Mouse (Mus musculus) frontal cortex, postnatal 25 days (tissue): ENCODE measurements around the gene Akr1c13.
"Not testable (repeated sequence)": the region's sequence is repeated elsewhere in the genome, so short reads cannot be mapped to it uniquely, and the experiment has no call there.

Experiments
- DNase-seq, 2 experiments: peaks; one replicate each; pipeline ENCODE4 v3.0.0; 2022; ENCODE audit warnings: low spot score in 2 of 2

The Akr1c13 gene

GRCm38 (mm10) chr13:4190904-4191303, at the start of gene Akr1c13:
TSS of gene Akr1c13 (plus strand) at chr13:4191150.
- no peak for DNase-seq

- DNase-seq = no peak
Measured at GRCm38 (mm10) chr13:4144261-4144660, 46.7 kb upstream of the Akr1c13 start.

- peak; percentile 15 to 42 for DNase-seq
Measured at GRCm38 (mm10) chr13:4150518-4150917, 40.4 kb upstream of the Akr1c13 start, which contains the start of gene Akr1c18. TSS of gene Akr1c18 (minus strand) at chr13:4150654.

- no peak for DNase-seq
Measured at GRCm38 (mm10) chr13:4152908-4153307, 38.0 kb upstream of the Akr1c13 start.

DNA sequence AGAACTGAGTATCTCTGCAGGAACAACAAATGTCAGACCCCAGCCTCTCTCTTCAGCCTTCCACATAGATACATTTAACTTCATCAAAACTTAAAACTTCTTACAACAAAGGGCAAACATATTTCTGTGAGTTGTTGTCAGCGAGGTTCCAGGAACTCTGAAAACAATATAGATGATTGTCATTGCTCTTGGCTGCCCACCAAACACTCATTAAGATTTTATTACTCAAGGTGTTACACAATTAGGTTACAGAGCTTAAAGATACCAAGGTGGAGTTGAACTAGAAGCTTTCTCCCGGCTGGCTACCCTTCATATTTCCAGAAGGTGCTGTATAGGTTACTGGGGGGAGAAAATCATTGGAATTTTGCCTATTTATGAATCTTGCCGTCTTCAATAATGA, 37.4 kb upstream of the Akr1c13 start:
- DNase-seq = no peak

DNA sequence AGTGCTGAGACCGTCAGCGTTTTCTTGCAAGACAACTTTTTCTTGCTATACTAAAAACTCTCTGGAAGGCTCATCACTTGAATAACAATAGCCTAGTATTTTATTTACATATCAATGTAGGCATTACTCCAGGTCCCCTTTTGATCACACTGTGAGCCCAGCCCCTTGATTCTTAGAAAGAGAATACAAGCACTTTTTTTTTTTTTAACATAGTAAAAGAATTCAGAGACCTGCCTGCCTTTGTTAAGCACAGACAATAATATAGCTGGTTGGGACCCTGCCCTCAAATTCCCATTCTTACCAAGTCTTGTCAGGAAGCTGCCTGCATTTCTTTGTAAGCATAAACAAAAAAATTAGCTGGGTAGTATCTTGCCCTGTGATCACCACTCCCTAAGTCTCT, 35.7 kb upstream of the Akr1c13 start:
- DNase-seq = no peak

DNA sequence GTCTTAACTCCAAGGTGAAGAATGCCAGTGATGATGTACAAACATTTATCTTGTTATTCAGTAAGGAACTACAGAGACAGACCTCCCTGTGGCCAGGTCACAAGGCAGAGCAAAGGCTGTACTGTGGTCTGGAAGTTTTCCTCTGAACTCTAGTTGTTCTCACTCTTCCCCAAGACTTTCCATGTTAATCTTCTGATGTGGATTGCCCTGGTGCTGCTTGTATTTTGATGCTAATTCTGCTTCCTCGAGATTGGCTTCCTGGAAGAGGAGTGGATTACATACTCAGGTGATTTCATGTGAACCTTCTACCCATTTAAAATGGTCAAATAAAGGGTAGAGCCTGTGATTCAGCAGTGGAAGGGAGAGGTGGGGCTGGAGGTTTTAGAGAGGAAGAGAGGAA, 22.9 kb upstream of the Akr1c13 start:
- DNase-seq = no peak

GRCm38 (mm10) chr13:4172978-4173377, 18.0 kb upstream of the Akr1c13 start:
- no peak for DNase-seq

DNA sequence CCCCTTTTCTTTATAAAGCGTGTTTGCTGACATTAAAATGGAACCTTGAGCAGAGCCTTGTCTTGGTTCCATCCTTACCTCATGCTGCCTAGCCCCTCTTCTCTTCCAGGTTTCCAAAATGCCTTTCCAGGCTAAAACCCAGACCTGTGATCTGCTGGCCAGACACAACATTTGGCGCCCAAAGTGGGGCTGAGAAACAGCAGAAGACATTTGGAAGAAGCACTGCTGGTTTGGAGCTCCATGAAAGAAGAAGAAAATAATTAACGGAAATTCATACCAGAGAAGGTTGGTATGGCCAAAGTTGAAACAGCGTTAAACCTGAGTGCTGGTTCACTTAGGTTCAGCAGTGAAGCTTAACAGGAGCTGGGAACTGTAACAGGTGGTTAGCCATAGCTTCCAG, 9.6 kb upstream of the Akr1c13 start:
- DNase-seq = not testable (repeated sequence)

- DNase-seq = no peak
Measured at GRCm38 (mm10) chr13:4183116-4183515, 7.8 kb upstream of the Akr1c13 start.

- not testable (repeated sequence) for DNase-seq
Measured at GRCm38 (mm10) chr13:4186641-4187411, 4.1 kb upstream of the Akr1c13 start.

DNA sequence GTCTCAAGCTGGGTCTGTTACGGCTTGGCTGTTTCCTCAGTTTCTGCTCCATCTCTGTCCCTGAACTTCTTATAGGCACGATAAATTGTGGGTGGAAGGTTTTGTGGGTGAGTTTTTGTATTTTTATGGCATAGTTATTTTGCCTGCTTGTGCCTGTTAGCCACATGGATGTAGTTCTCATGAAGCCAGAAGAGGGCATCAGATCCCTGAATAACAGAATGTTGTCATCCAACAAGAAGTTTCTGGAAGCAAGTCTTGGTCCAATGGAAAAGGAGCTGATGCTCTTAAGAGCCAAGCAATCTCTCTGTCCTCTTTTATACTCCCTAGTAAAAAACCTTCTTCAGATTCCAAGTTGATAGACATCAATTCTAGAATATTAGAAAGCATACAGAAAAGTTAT, 2.8 kb upstream of the Akr1c13 start:
- no peak for DNase-seq

GRCm38 (mm10) chr13:4192511-4192910, 1.6 kb downstream of the Akr1c13 start:
- no peak for DNase-seq

DNA sequence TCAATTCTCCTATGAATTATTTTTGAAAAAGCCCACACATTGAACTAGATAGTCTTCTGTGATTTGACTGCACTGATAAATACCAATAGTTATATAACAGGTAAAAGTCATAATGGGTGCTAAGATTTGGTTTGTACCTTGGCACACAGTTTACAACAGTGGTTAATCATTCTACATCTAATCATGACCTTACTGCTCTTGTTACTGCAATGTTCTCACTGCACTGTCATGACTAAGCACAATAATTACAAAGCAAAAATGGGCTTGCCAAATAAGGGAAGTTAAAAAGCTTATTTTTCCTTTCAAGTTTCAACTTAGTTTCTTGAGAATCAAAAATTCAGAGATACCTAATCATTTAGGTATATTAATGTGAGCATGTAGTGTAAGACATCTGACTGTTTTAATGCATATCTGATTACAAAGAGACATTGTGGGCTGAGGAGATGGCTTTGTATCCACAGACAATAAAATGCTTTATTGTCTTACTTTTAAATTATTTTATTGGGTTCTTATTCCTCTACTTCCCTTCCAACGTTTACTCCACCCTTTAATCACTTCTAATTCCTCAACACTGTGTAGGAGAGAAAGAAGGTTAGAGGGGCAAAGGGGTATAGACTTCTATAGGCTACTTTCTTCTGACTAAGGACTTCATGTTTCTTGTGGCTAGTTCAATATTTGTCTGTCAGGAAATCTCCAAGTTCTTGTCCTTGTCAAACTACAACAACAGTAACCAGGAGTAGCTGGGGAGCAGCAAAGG, 15.4 kb downstream of the Akr1c13 start:
- DNase-seq = no peak

DNA sequence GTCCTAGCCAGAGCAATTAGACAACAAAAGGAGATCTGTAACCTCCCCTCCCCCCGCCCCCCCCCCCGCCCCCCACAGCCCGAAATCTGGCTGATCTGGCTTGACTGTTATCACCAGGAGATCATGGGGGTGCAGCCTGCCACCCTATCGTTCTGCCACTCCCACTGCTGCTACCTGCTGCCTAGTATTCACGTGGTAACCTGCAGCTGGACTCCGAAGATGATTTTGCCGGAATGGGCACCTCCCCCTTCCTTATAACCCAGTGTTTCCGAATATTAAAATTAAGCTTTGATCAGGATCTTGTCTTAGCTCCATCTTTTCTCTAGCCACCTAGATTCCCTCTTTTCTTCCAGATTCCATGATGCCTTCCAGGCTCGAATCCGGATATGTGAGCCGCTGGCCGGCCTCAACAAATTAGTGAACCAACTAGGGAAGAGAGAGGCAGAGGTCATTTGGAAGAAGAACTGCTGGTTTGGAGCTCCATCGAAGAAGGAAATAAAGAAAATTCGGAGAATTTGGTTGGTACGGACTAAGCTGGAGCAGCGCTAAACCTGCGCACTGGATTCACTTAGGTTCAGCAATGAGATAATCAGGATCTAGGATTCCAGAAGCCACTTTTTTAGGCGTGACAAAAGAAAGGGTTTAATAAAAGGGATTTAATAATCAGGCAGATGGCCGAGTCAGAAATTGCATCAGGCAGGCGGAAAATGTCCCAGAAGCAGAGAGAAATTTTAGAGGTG, 20.8 kb downstream of the Akr1c13 start:
- no peak for DNase-seq

- no peak for DNase-seq
Measured at GRCm38 (mm10) chr13:4212309-4212708, 21.4 kb downstream of the Akr1c13 start.

- DNase-seq = not testable (repeated sequence)
Measured at GRCm38 (mm10) chr13:4215496-4215895, 24.5 kb downstream of the Akr1c13 start.

- DNase-seq = no peak
Measured at GRCm38 (mm10) chr13:4228441-4228840, 37.5 kb downstream of the Akr1c13 start, which contains the start of gene Akr1c19. TSS of gene Akr1c19 (plus strand) at chr13:4228700.

- no peak for DNase-seq
Measured at GRCm38 (mm10) chr13:4230841-4231623, 40.1 kb downstream of the Akr1c13 start.

DNA sequence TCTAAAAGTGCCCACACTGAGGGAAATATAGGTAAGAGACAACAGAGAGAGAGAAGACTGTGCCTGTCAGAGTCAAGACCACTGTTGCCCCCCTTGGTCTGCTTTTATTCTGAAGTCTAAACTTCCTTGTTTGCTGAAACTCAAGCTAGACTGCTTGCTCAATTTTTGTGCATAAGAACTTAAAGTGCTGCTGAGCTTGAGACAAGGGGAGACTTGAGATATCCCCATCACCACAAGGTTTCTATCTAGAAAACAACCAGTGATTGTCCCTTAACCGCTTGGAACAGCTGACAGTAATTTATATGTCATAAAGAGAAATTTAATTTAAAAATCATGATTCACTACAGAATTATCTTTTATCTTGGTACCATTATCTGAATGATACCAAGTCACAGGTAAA, 42.2 kb downstream of the Akr1c13 start:
- no peak for DNase-seq

DNA sequence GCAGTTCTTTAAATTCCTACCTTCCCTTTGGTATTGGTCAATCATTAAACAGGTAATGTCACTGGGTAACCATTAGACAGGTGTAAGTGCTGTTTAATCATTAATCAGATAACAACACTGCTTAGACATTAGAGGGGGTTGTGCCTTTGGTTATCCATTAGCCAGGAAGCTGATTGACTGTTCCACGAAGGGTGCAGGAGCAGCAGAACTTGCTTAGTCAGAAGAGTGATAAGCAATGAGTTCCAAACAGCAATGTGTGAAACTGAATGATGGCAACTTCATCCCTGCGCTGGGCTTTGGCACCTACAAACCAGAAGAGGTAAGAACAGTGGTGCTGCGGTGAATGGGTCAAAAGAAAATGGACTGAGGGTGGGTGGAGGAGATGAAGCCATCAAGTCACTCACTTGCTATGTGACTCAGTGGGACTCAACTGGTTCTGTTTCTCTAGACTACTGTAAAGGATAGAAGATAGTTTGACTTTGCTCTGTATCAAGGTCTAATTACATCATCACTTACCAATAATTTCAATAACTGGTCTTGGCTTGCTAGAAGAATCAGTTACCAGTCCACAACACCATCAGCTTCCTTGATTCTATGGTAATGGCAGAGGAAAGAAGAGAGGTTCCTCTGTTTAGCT, 42.7 kb downstream of the Akr1c13 start:
- DNase-seq = no peak
